In the genomic region with DNA sequence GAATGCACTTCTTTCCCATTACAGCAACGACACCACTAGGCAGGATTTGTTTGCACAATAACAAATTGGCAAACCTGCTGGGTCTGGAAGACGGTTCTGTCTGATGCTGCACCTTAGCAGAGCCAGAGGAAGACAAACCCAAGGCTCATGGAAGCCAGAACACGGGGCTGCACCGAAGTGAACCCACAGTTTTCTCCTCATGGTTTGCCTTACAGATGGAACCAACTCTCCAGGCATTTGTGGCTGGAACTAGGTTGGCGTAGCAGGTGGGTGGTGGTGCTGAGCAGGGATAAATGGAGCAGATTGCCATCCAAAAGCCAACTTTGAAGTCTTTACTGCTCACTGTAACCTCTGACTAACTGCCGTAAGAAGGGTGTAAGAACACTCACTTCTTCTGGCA, we compare ENCODE assay signal across 26 mouse cellular contexts.
DNase-seq lines count a peak whose midpoint lies in the region; ATAC-seq lines count a peak whose summit lies in the region.
"Had no signal": no experiment of that assay in that cellular context is flagged by ENCODE, and none has a peak within 500 bp of the region (broad histone marks: within the 10 kb centered on the region; RNA-seq: fewer than 3 reads in every experiment).

No protein-coding gene starts in this region.

- H3K27ac ChIP-seq in midbrain, embryonic 13.5 days = no peak overlapping the region
- H3K27ac ChIP-seq in limb, embryonic 10.5 days = no peak overlapping the region
- H3K27ac ChIP-seq: forebrain, embryonic 10.5 days; heart, embryonic 15.5 days; hindbrain, embryonic 13.5 days; liver, embryonic 14.5 days; midbrain, embryonic 12.5 days had no signal

- peaks cover 2% of the 10 kb centered on the region; the same call in 1 of the 2 replicates for H3K27me3 ChIP-seq in midbrain, embryonic 13.5 days
- peaks cover 8% of the 10 kb centered on the region for H3K27me3 ChIP-seq in limb, embryonic 10.5 days (ENCODE audit: low read depth, poor library complexity, severe bottlenecking)
- H3K27me3 ChIP-seq: heart, embryonic 15.5 days; hindbrain, embryonic 13.5 days had no signal

- WGBS in midbrain, embryonic 13.5 days = 84% methylated on average over 6 of the region's 6 CpGs
- WGBS in limb, embryonic 10.5 days = 81% methylated on average over 6 of the region's 6 CpGs

- H3K9me3 ChIP-seq in midbrain, embryonic 13.5 days = no peaks in the 10 kb centered on the region
- no peaks in the 10 kb centered on the region for H3K9me3 ChIP-seq in limb, embryonic 10.5 days (replicated peaks)
- H3K9me3 ChIP-seq: forebrain, embryonic 10.5 days; heart, embryonic 15.5 days; hindbrain, embryonic 13.5 days; midbrain, embryonic 12.5 days had no signal

- no peak for DNase-seq in frontal cortex, postnatal 10 days (ENCODE audit: low spot score in 2 of 2)
- DNase-seq in layer of hippocampus, adult 11-12 months (ENCODE audit: low spot score) = peak; percentile 39
- DNase-seq in layer of hippocampus, postnatal 10 days (ENCODE audit: low spot score in 2 of 2) = no peak
- peak; percentile 35 to 52 for DNase-seq in right cerebral cortex, adult 2 months (ENCODE audit: low spot score in 2 of 2)
- no peak for DNase-seq in right cerebral cortex, postnatal 14 days
- no peak for DNase-seq in limb, embryonic 10.5 days (ENCODE audit: low spot score)
- DNase-seq: adrenal gland, adult 8-10 months; cerebellum, adult 18-20 months; cerebellum, postnatal 14 days; forebrain, postnatal 0 days; gastrocnemius, postnatal 14 days; heart, adult 18-20 months; heart, postnatal 36 days; kidney, adult 2 months; kidney, postnatal 14 days; lung, embryonic 14.5 days; thymus, adult 2 months; thymus, postnatal 4 days had no signal

- H3K36me3 ChIP-seq in midbrain, embryonic 13.5 days = no peaks in the 10 kb centered on the region
- H3K36me3 ChIP-seq in limb, embryonic 10.5 days = no peaks in the 10 kb centered on the region
- H3K36me3 ChIP-seq: forebrain, embryonic 10.5 days; heart, embryonic 15.5 days; hindbrain, embryonic 13.5 days; midbrain, embryonic 12.5 days had no signal

- H3K4me3 ChIP-seq in midbrain, embryonic 13.5 days (replicated peaks) = no peak overlapping the region
- H3K4me3 ChIP-seq in limb, embryonic 10.5 days = no peak overlapping the region
- H3K4me3 ChIP-seq: forebrain, embryonic 10.5 days; heart, embryonic 15.5 days; hindbrain, embryonic 13.5 days; midbrain, embryonic 12.5 days had no signal

- peak; percentile 71 for ATAC-seq in frontal cortex, adult (ENCODE audit: low TSS enrichment)
- ATAC-seq in midbrain, embryonic 13.5 days = no peak
- ATAC-seq: activated CD4-positive, CD25-positive, alpha-beta regulatory T cell, adult 4 months; forebrain, postnatal 0 days had no signal

- no peak overlapping the region for H3K9ac ChIP-seq in midbrain, embryonic 13.5 days (replicated peaks)
- H3K9ac ChIP-seq: forebrain, postnatal 0 days; heart, embryonic 15.5 days; hindbrain, embryonic 13.5 days; liver, embryonic 14.5 days; lung, embryonic 14.5 days; midbrain, embryonic 12.5 days had no signal

- H3K4me1 ChIP-seq in midbrain, embryonic 13.5 days (replicated peaks) = peaks cover 44% of the 10 kb centered on the region
- peaks cover 18% of the 10 kb centered on the region for H3K4me1 ChIP-seq in limb, embryonic 10.5 days

- no peak overlapping the region for H3K4me2 ChIP-seq in midbrain, embryonic 13.5 days (replicated peaks)
- H3K4me2 ChIP-seq: heart, embryonic 15.5 days; hindbrain, embryonic 13.5 days; lung, embryonic 14.5 days; midbrain, embryonic 12.5 days had no signal

Comparison
In these comparisons a context has a peak if more than half of its experiments do, and no peak if none do; other contexts are left out.
1. DNase-seq: peak in layer of hippocampus, adult 11-12 months (single experiment) and right cerebral cortex, adult 2 months (2 of 2); none in frontal cortex, postnatal 10 days (0 of 2), layer of hippocampus, postnatal 10 days (0 of 2), right cerebral cortex, postnatal 14 days (single experiment) and limb, embryonic 10.5 days (single experiment).